Mouse (Mus musculus) liver, adult 2 months (tissue): Measurements from ENCODE around the gene Sall4.

Experiments
- CTCF ChIP-seq: fragments of 200-500 bp; IDR thresholded peaks from 2 replicates; pipeline ENCODE4 v1.5.1; 2011; ENCODE audit warnings: low read depth, low read length, control low read depth
- POLR2A ChIP-seq: fragments of 200-500 bp; IDR thresholded peaks from 2 replicates; pipeline ENCODE4 v1.6.1; 2011; ENCODE audit warnings: low read length, control low read depth; ENCODE audit not compliant: insufficient read depth; ENCODE audit errors: extremely low read depth

- TF ChIP-seq POLR2A (no peak), CTCF (no peak)
These were observed 60.0 kb downstream of the Sall4 start for GRCm38 (mm10) chr2:168707766-168708165.
